Mouse (Mus musculus) lung, embryonic 16.5 days (tissue): Measurements from ENCODE around the gene Ankrd44. TPM values are rescaled to one million over a fixed set of nuclear protein-coding genes. Genes with fewer than 3 reads are reported as not detected.

Experiments
- ATAC-seq: fragments of 200-750 bp; cut with Nextera tagmentation; 2 replicates; pipeline ENCODE4 v1.8.0; 2017; ENCODE audit warnings: low read depth, mild to moderate bottlenecking, moderate library complexity
- H3K27ac ChIP-seq: fragments of 300-500 bp; sonication (generic); 2 replicates; pipeline ENCODE4 v1.5.1; 2014; ENCODE audit warnings: mild to moderate bottlenecking, control low read depth, low read length
- H3K27me3 ChIP-seq: fragments of 300-500 bp; sonication (generic); 2 replicates; pipeline ENCODE4 v1.6.1; 2014; ENCODE audit warnings: low read depth, low read length, mixed read lengths; ENCODE audit not compliant: control insufficient read depth, insufficient read depth
- H3K36me3 ChIP-seq: fragments of 300-500 bp; sonication (generic); 2 replicates; pipeline ENCODE4 v1.6.1; 2014; ENCODE audit warnings: low read length; ENCODE audit not compliant: control insufficient read depth, insufficient read depth
- H3K4me1 ChIP-seq: fragments of 300-500 bp; sonication (generic); replicated peaks from 2 replicates; pipeline ENCODE4 v1.6.1; 2014; ENCODE audit warnings: low read length, mixed read lengths; ENCODE audit not compliant: control insufficient read depth, insufficient read depth
- H3K4me2 ChIP-seq: fragments of 300-500 bp; sonication (generic); 2 replicates; pipeline ENCODE4 v1.6.1; 2014; ENCODE audit warnings: low read depth, low read length, control low read depth
- H3K4me3 ChIP-seq: fragments of 300-500 bp; sonication (generic); 2 replicates; pipeline ENCODE4 v1.5.1; 2014; ENCODE audit warnings: mild to moderate bottlenecking, low read length, control low read depth
- H3K9ac ChIP-seq: fragments of 300-500 bp; sonication (generic); 2 replicates; pipeline ENCODE4 v1.6.1; 2014; ENCODE audit warnings: low read length, control low read depth
- H3K9me3 ChIP-seq: fragments of 300-500 bp; sonication (generic); 2 replicates; pipeline ENCODE4 v1.6.1; 2016; ENCODE audit warnings: low read length; ENCODE audit not compliant: control insufficient read depth
- WGBS: fragments of 180-500 bp; shearing (Covaris S2); extraction: QIAGEN DNeasy Blood & Tissue Kit; methylation state at CpG from one replicate; pipeline ENCODE4 v1.1.7; 2014; 5-methylcytosine and 5-hydroxymethylcytosine counted together
- polyA plus RNA-seq: library from polyadenylated mRNA; unstranded; fragments of >200 nt; fragmentation: Nextera tagmentation; extraction: Ambion mirVana; gene quantifications from 2 replicates; pipeline ENCODE4 v1.2.1, GENCODE M21; 2015

The Ankrd44 gene
- polyA plus RNA-seq, 1 experiment from 2014 or later = 19.5 TPM

- H3K4me3 ChIP-seq = no peak overlapping the region
- no peak overlapping the region for H3K27ac ChIP-seq
- H3K9ac ChIP-seq = no peak overlapping the region
- no peaks in the 10 kb centered on the region for H3K9me3 ChIP-seq
- no peak for ATAC-seq
- peaks cover 32% of the 10 kb centered on the region for H3K4me1 ChIP-seq
- no peaks in the 10 kb centered on the region for H3K36me3 ChIP-seq
- no peak overlapping the region for H3K4me2 ChIP-seq
- H3K27me3 ChIP-seq = no peaks in the 10 kb centered on the region
Measured at GRCm38 (mm10) chr1:54913063-54913335, 13.2 kb downstream of the Ankrd44 start.

GRCm38 (mm10) chr1:54912290-54913062 is 13.7 kb downstream of the Ankrd44 start:
- ATAC-seq = peak; percentile 49; the same call in 1 of the 2 replicates
- no peak overlapping the region for H3K4me2 ChIP-seq
- H3K27me3 ChIP-seq = no peaks in the 10 kb centered on the region
- no peak overlapping the region for H3K4me3 ChIP-seq
- no peak overlapping the region for H3K27ac ChIP-seq
- H3K9ac ChIP-seq = no peak overlapping the region
- H3K4me1 ChIP-seq = peaks cover 32% of the 10 kb centered on the region
- no peaks in the 10 kb centered on the region for H3K36me3 ChIP-seq
- 51% methylated on average over 7 of the region's 7 CpGs for WGBS
- no peaks in the 10 kb centered on the region for H3K9me3 ChIP-seq

- WGBS = 82% methylated on average over 1 of the region's 1 CpGs
- Histone ChIP-seq H3K9me3 (no peaks in the 10 kb centered on the region), H3K4me2 (no peak overlapping the region), H3K4me1 (peaks cover 35% of the 10 kb centered on the region), H3K27ac (no peak overlapping the region), H3K9ac (no peak overlapping the region), H3K27me3 (no peaks in the 10 kb centered on the region), H3K36me3 (no peaks in the 10 kb centered on the region), H3K4me3 (no peak overlapping the region)
- ATAC-seq = no peak
Measured at GRCm38 (mm10) chr1:54911256-54911610, 15.0 kb downstream of the Ankrd44 start.

- ATAC-seq = no peak
Measured at GRCm38 (mm10) chr1:54910489-54911255, 15.5 kb downstream of the Ankrd44 start.

GRCm38 (mm10) chr1:54908786-54909185 is 17.4 kb downstream of the Ankrd44 start:
- WGBS = 13% methylated on average over 3 of the region's 3 CpGs
- H3K27ac ChIP-seq = peak overlapping the region; percentile 53
- no peaks in the 10 kb centered on the region for H3K27me3 ChIP-seq
- H3K9me3 ChIP-seq = no peaks in the 10 kb centered on the region
- H3K4me3 ChIP-seq = no peak overlapping the region
- peak; percentile 63 for ATAC-seq
- no peaks in the 10 kb centered on the region for H3K36me3 ChIP-seq
- H3K4me1 ChIP-seq = peaks cover 39% of the 10 kb centered on the region
- H3K9ac ChIP-seq = 0 out of 2 replicates have a peak overlapping the region, but pooled peaks have one; percentile 5
- H3K4me2 ChIP-seq = no peak overlapping the region

More at GRCm38 (mm10) chr1:54910489-54911255, 15.5 kb downstream of the Ankrd44 start:
- 63% methylated on average over 5 of the region's 5 CpGs for WGBS
- Histone ChIP-seq H3K9ac (no peak overlapping the region), H3K36me3 (no peaks in the 10 kb centered on the region), H3K27me3 (no peaks in the 10 kb centered on the region), H3K4me1 (peaks cover 39% of the 10 kb centered on the region), H3K4me2 (no peak overlapping the region), H3K27ac (no peak overlapping the region), H3K4me3 (no peak overlapping the region), H3K9me3 (no peaks in the 10 kb centered on the region)

- H3K4me3 ChIP-seq = no peak overlapping the region
- 70% methylated on average over 15 of the region's 15 CpGs for WGBS
Measured at GRCm38 (mm10) chr1:54907066-54907639, 19.0 kb downstream of the Ankrd44 start.

GRCm38 (mm10) chr1:54906322-54906721 is 19.9 kb downstream of the Ankrd44 start:
- Histone ChIP-seq H3K36me3 (no peaks in the 10 kb centered on the region), H3K27me3 (no peaks in the 10 kb centered on the region), H3K4me2 (no peak overlapping the region), H3K4me3 (no peak overlapping the region), H3K9me3 (no peaks in the 10 kb centered on the region), H3K9ac (no peak overlapping the region), H3K27ac (no peak overlapping the region), H3K4me1 (peaks cover 27% of the 10 kb centered on the region)
- no peak for ATAC-seq
- 82% methylated on average over 8 of the region's 8 CpGs for WGBS

More at GRCm38 (mm10) chr1:54907066-54907639, 19.0 kb downstream of the Ankrd44 start:
- peaks cover 31% of the 10 kb centered on the region for H3K4me1 ChIP-seq
- H3K9me3 ChIP-seq = no peaks in the 10 kb centered on the region
- no peak overlapping the region for H3K4me2 ChIP-seq
- H3K27ac ChIP-seq = no peak overlapping the region
- no peaks in the 10 kb centered on the region for H3K27me3 ChIP-seq
- H3K9ac ChIP-seq = no peak overlapping the region
- ATAC-seq = no peak
- H3K36me3 ChIP-seq = no peaks in the 10 kb centered on the region

- Histone ChIP-seq H3K4me3 (no peak overlapping the region), H3K4me1 (peaks cover 24% of the 10 kb centered on the region), H3K27ac (no peak overlapping the region), H3K27me3 (no peaks in the 10 kb centered on the region), H3K4me2 (no peak overlapping the region), H3K9me3 (no peaks in the 10 kb centered on the region), H3K9ac (no peak overlapping the region), H3K36me3 (no peaks in the 10 kb centered on the region)
- 0 out of 2 replicates have a peak, but pooled peaks have one; percentile 13 for ATAC-seq
- WGBS = 23% methylated on average over 7 of the region's 7 CpGs
Measured at GRCm38 (mm10) chr1:54905632-54906031, 20.6 kb downstream of the Ankrd44 start.

GRCm38 (mm10) chr1:54904165-54904564 is 22.0 kb downstream of the Ankrd44 start:
- H3K36me3 ChIP-seq = no peaks in the 10 kb centered on the region
- no peak overlapping the region for H3K4me3 ChIP-seq
- no peak for ATAC-seq
- no peak overlapping the region for H3K9ac ChIP-seq
- H3K27me3 ChIP-seq = no peaks in the 10 kb centered on the region
- no peak overlapping the region for H3K4me2 ChIP-seq
- H3K27ac ChIP-seq = no peak overlapping the region
- 84% methylated on average over 2 of the region's 2 CpGs for WGBS
- H3K9me3 ChIP-seq = no peaks in the 10 kb centered on the region
- peaks cover 18% of the 10 kb centered on the region for H3K4me1 ChIP-seq
